Mouse (Mus musculus): Measurements from ENCODE around the gene Anks1b.

DNA sequence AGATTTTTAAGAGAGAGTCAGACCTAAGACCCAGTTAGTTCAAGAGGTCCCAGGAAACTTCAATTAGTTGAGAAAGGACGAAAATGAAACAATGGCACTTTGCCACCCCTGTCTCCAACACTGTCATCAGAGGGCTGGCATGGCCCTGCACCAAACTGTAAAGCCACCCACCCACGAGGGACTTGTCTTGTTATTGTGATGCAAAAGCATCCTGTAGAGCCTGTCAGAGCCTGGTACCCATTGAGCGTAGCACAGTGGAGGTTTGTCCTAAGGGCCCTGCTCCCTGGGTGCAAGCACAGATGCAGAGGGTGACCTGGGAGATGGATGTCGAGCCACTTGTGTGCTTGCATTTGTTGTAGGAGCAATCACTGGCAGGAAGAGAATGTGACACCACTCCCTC, 983.4 kb downstream of the Anks1b start:
- TF ChIP-seq CTCF (IDR thresholded peaks at IDR 0.05; ENCODE audit: low read depth) (no peak), EP300 (optimal IDR thresholded peaks at IDR 0.05) (no peak)
